Mouse (Mus musculus): ENCODE results near the gene Dyrk3.

- no peak for TF ChIP-seq CTCF (IDR thresholded peaks at IDR 0.05; ENCODE audit: extremely low read depth, insufficient read depth, insufficient read length, insufficient replicate concordance)
- no peak for TF ChIP-seq POLR2A (IDR thresholded peaks at IDR 0.05; ENCODE audit: low read depth, low read length)
Observed at GRCm38 (mm10) chr1:131083609-131084008, 54.5 kb downstream of the Dyrk3 start.

Measured in spleen, adult 2 months (tissue).